Mouse (Mus musculus) intestine, postnatal 0 days (tissue): ENCODE results near the gene Elmo2. TPM values are rescaled to one million over a fixed set of nuclear protein-coding genes. Genes with fewer than 3 reads are reported as not detected.

Experiments
- ATAC-seq: fragments of 200-750 bp; cut with Nextera tagmentation; 2 replicates; pipeline ENCODE4 v1.8.0; 2017; ENCODE audit warnings: mild to moderate bottlenecking, moderate TSS enrichment, moderate library complexity
- H3K27ac ChIP-seq: fragments of 300-500 bp; sonication (generic); 2 replicates; pipeline ENCODE4 v1.5.1; 2014; ENCODE audit warnings: mild to moderate bottlenecking, low read depth, low read length, moderate library complexity
- H3K27me3 ChIP-seq: fragments of 300-500 bp; sonication (generic); replicated peaks from 2 replicates; pipeline ENCODE4 v1.6.1; 2014; ENCODE audit warnings: low read length, mixed read lengths; ENCODE audit not compliant: control insufficient read depth, insufficient read depth
- H3K36me3 ChIP-seq: fragments of 300-500 bp; sonication (generic); 2 replicates; pipeline ENCODE4 v1.6.1; 2014; ENCODE audit warnings: mild to moderate bottlenecking, moderate library complexity; ENCODE audit not compliant: control insufficient read depth, insufficient read depth
- H3K4me1 ChIP-seq: fragments of 300-500 bp; sonication (generic); replicated peaks from 2 replicates; pipeline ENCODE4 v1.6.1; 2014; ENCODE audit warnings: antibody characterized with exemption, low read length, mixed read lengths; ENCODE audit not compliant: control insufficient read depth, insufficient read depth
- H3K4me2 ChIP-seq: fragments of 300-500 bp; sonication (generic); replicated peaks from 2 replicates; pipeline ENCODE4 v1.6.1; 2014; ENCODE audit warnings: low read depth, mild to moderate bottlenecking, moderate library complexity
- H3K4me3 ChIP-seq: fragments of 300-500 bp; sonication (generic); 2 replicates; pipeline ENCODE4 v1.5.1; 2014; ENCODE audit warnings: low read depth, low read length
- H3K9ac ChIP-seq: fragments of 300-500 bp; sonication (generic); 2 replicates; pipeline ENCODE4 v1.6.1; 2014; ENCODE audit warnings: mild to moderate bottlenecking, low read depth, low read length
- H3K9me3 ChIP-seq: fragments of 300-500 bp; sonication (generic); 2 replicates; pipeline ENCODE4 v1.6.1; 2016; ENCODE audit warnings: mixed run types; ENCODE audit not compliant: control insufficient read depth
- CTCF ChIP-seq: sonication (generic); IDR thresholded peaks from 2 replicates; pipeline ENCODE4 v1.5.1; 2016; ENCODE audit warnings: low read depth, mild to moderate bottlenecking, control low read depth, antibody characterized with exemption, moderate library complexity
- WGBS: fragments of 180-500 bp; shearing (Covaris S2); extraction: QIAGEN DNeasy Blood & Tissue Kit; methylation state at CpG from one replicate; pipeline ENCODE4 v1.1.7; 2014; 5-methylcytosine and 5-hydroxymethylcytosine counted together
- polyA plus RNA-seq: library from polyadenylated mRNA; unstranded; fragments of >200 nt; fragmentation: Nextera tagmentation; extraction: Ambion mirVana; gene quantifications from 2 replicates; pipeline ENCODE4 v1.2.1, GENCODE M21; 2015

Gene Elmo2
- polyA plus RNA-seq, 1 experiment from 2014 or later = 63.6 TPM

DNA sequence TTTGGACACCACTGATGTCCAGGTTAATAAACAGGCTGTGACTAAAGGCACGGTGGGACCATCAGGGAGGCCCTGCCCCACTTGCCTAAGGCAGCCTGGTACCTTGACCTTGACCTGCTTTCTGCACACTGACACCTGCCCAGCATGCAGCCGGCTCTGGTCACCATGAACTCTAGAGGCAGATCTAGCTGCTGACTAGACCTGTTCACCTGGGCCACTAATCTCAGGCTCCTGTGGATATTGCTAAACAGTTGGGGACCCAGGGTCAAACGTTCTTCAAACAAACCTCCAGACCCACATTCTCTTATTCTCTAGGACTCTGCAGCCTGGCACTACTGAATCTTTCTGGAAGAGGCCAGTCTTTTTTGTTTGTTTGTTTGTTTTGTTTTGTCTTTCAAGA, 41.2 kb downstream of the Elmo2 start:
- Histone ChIP-seq H3K9me3 (no peaks in the 10 kb centered on the region), H3K9ac (no peak overlapping the region), H3K4me1 (peaks cover 14% of the 10 kb centered on the region), H3K36me3 (peaks cover 34% of the 10 kb centered on the region), H3K4me2 (peak overlapping the region; percentile 97), H3K4me3 (no peak overlapping the region), H3K27me3 (no peaks in the 10 kb centered on the region), H3K27ac (peak overlapping the region; percentile 96)
- TF ChIP-seq CTCF = no peak
- ATAC-seq = no peak
- WGBS = 38% methylated on average over 3 of the region's 3 CpGs

DNA sequence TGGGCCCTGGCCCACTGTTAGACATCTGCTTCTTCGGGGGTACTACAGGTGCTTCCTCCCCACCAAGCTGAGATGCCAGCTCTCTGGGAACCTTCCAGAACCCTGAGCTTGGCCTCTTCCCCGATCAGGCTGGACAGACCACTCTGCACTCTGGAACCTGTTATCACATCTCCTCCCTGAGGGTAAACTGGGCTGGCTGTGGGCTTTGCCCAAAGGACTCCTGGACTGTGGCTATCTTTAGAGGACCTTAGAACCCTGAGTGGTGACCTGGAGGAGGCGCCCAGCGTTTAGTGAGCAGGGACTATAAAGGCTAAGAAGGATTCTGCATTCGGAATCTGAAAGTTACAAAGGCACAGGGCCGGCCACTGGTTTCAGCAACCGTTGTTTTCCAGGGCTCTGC, 41.9 kb downstream of the Elmo2 start:
- peak overlapping the region; percentile 8; the same call in 1 of the 2 replicates for H3K9ac ChIP-seq
- no peaks in the 10 kb centered on the region for H3K9me3 ChIP-seq
- H3K27me3 ChIP-seq = no peaks in the 10 kb centered on the region
- no peak overlapping the region for H3K4me3 ChIP-seq
- H3K27ac ChIP-seq = peak overlapping the region; percentile 96
- peaks cover 34% of the 10 kb centered on the region for H3K36me3 ChIP-seq
- TF ChIP-seq CTCF = 0 out of 2 replicates have a peak, but pooled peaks have one; percentile 16
- WGBS = 56% methylated on average over 7 of the region's 7 CpGs
- peaks cover 14% of the 10 kb centered on the region for H3K4me1 ChIP-seq
- ATAC-seq = peak; percentile 75
- peak overlapping the region; percentile 97 for H3K4me2 ChIP-seq

DNA sequence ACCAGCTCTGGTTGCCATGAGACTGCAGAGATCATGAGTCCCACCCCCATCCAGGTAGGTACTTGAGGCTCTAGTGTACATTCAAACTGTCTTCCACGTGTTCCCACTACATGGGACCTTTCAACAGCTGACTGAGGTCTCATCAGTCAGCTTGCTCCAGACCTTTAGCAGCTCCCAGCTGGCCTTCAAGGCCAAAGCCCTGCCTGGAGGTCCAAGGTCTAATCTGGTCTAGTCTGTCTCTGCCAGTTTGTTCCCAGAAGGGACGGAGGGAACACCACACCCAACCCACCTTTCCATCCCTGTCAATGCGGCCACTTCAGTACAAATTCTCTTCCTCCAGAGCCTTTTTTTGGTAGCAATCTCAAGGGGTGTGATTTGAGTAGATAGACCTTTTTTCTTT, 42.6 kb downstream of the Elmo2 start:
- Histone ChIP-seq H3K36me3 (peaks cover 39% of the 10 kb centered on the region), H3K27ac (peak overlapping the region; percentile 96), H3K9me3 (no peaks in the 10 kb centered on the region), H3K9ac (no peak overlapping the region), H3K4me2 (no peak overlapping the region), H3K4me1 (peaks cover 14% of the 10 kb centered on the region), H3K27me3 (no peaks in the 10 kb centered on the region), H3K4me3 (no peak overlapping the region)
- WGBS = 45% methylated on average over 3 of the region's 3 CpGs
- peak; percentile 59 for ATAC-seq
- no peak for TF ChIP-seq CTCF

DNA sequence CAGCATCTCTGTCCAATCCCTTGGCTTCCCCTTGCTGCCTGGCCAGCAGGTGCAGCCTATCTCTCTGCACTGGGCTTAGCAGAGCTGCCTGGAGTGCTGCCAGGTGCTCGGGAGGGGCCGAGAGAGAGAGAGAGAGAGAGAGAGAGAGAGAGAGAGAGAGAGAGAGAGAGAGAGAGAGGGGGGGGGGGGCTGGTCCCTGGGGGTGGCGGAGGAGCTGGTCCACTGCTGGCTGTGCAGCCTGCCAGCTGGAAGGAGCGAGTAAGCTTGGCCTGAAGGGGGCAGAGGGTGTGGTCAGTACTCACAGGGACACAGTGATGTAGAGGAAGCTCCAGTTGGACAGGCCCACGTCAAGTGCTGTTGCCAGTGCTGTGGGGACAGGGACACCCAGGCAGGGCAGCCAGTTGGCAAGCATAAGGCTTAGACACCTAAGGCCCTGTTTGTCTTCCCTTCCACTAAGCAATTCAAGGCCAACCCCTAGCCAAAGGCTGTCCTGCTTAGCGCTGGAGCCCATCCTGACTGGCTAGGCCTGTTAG, 44.4 kb downstream of the Elmo2 start:
- H3K9ac ChIP-seq = 0 out of 2 replicates have a peak overlapping the region, but pooled peaks have one; percentile 0
- H3K4me3 ChIP-seq = no peak overlapping the region
- 37% methylated on average over 5 of the region's 6 CpGs for WGBS
- H3K36me3 ChIP-seq = peaks cover 52% of the 10 kb centered on the region
- H3K4me2 ChIP-seq = no peak overlapping the region
- no peak for ATAC-seq
- no peaks in the 10 kb centered on the region for H3K9me3 ChIP-seq
- TF ChIP-seq CTCF = peak; percentile 0; the same call in 1 of the 2 replicates
- no peaks in the 10 kb centered on the region for H3K27me3 ChIP-seq
- H3K27ac ChIP-seq = peak overlapping the region; percentile 96; the same call in 1 of the 2 replicates
- peaks cover 12% of the 10 kb centered on the region for H3K4me1 ChIP-seq

DNA sequence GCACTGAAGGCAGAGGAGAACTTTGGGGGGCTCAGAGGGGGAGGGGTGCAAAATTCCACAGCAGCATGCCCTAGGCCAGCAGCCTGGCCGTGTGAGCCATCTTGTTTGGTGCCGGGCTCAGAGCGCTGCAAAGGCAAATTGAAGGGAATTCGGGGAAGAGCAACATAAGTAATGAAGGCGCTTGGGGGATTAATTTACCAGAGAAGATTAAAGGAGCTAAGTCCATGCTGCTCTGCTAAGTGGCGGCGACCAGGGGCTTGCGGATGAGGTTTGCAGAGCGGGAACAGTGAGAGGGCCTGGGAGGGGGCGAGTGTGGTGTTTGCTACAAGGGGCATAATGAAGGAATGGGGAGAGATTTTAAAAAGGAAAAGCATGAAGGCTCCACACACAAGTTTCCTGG, 46.9 kb downstream of the Elmo2 start:
- no peak for TF ChIP-seq CTCF
- Histone ChIP-seq H3K9me3 (no peaks in the 10 kb centered on the region), H3K27ac (no peak overlapping the region), H3K4me2 (no peak overlapping the region), H3K27me3 (no peaks in the 10 kb centered on the region), H3K4me1 (peaks cover 5% of the 10 kb centered on the region; the same call in 1 of the 2 replicates), H3K36me3 (peaks cover 52% of the 10 kb centered on the region), H3K9ac (no peak overlapping the region), H3K4me3 (no peak overlapping the region)
- ATAC-seq = no peak
- WGBS = 79% methylated on average over 10 of the region's 10 CpGs

DNA sequence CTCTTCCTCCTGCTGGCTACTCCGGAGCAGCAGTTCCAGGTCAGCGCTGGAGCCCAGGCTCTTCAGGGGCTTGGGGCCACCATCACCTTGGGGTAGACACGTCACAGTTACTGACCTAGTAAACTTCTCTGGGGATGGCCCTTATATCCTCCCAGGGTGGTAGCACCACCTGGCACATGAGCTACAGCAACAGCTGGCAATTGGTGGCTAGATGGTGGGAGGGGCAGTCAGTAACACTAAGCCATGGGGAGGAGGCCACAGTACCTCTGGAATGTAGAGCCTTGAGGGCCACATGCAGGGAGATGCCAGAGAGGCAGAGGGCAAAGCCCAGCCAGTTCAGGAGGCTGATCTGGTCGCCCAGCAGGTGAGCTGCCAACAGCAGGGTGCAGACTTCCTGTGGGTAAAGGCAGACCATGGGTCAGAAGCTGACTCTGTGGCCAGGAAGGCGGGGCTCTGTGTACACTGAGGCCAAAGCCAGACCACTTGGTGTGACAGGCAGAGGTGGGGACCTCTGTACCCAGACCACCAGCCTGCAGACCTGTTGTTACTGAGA, 49.0 kb downstream of the Elmo2 start:
- TF ChIP-seq CTCF = no peak
- H3K9me3 ChIP-seq = no peaks in the 10 kb centered on the region
- H3K27ac ChIP-seq = no peak overlapping the region
- H3K4me3 ChIP-seq = no peak overlapping the region
- no peak for ATAC-seq
- 81% methylated on average over 5 of the region's 5 CpGs for WGBS
- H3K9ac ChIP-seq = no peak overlapping the region
- H3K4me2 ChIP-seq = no peak overlapping the region
- H3K27me3 ChIP-seq = no peaks in the 10 kb centered on the region
- peaks cover 41% of the 10 kb centered on the region for H3K36me3 ChIP-seq
- H3K4me1 ChIP-seq = no peaks in the 10 kb centered on the region
